Mouse (Mus musculus): Measurements from ENCODE around the gene Pinlyp. TPM values are rescaled to one million over a fixed set of nuclear protein-coding genes. Genes with fewer than 3 reads are reported as not detected.

The Pinlyp gene
- not detected for total RNA-seq (2021)
- long read RNA-seq, experiment 1 = 0 reads
- long read RNA-seq, experiment 2 = 0 reads

DNA sequence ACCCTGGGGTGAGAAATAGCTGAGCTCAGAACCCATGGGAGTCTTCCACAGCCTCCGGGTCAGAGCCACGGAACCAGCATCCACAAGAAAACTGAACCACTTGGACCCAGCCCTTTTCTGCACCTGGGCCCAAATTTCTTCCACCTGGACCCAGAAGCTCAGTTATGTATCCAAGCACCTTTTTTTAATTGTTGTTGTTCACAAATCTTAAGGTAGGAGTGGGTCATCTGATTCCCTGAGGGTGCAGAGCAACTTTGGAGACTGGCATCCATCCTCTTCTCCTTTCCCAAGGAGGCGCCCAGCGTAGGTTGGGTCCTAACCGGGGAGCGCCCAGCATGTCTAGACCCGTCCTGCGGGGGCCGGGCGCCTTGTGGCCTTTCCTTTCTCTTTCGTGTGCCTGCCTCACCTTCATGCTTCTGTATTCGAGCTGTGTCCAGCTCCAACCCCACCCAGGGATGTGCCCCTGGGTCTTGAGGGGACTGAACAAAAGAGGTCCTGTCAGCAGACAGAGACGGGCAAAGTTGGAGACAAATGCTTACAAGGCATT is at the start of gene Pinlyp, which contains the start of gene Xrcc1:
TSS of gene Pinlyp (minus strand) at position 51 of the 547 bp plus-strand sequence.
TSS of gene Xrcc1 (plus strand) at position 222 of the 547 bp plus-strand sequence.
- no peak for DNase-seq

- no peak for DNase-seq
Measured at GRCm38 (mm10) chr7:24595464-24595863, 49.5 kb upstream of the Pinlyp start.

DNA sequence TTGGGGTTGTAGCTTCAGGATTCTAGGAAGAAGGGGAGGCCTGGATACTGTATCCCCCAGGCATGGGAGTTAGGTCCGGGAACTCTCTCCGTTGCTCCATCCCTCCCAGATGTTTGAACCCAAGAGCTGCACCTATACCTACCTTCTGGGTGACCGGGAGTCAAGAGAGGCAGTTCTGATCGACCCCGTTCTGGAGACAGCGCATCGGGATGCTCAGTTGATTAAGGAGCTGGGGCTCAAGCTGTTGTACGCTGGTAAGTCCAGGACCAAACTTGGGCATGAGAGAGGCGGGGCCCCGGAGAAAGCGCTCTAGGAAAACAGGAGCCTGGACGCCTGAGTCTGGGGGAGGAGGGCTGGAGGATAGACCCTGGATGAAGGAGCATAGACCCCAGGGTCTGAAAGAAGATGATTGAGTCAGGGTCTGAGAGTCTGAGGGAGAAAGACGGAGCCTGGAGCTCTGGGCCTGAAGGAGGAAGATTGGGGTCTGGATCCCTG is 48.4 kb upstream of the Pinlyp start:
- no peak for DNase-seq

DNA sequence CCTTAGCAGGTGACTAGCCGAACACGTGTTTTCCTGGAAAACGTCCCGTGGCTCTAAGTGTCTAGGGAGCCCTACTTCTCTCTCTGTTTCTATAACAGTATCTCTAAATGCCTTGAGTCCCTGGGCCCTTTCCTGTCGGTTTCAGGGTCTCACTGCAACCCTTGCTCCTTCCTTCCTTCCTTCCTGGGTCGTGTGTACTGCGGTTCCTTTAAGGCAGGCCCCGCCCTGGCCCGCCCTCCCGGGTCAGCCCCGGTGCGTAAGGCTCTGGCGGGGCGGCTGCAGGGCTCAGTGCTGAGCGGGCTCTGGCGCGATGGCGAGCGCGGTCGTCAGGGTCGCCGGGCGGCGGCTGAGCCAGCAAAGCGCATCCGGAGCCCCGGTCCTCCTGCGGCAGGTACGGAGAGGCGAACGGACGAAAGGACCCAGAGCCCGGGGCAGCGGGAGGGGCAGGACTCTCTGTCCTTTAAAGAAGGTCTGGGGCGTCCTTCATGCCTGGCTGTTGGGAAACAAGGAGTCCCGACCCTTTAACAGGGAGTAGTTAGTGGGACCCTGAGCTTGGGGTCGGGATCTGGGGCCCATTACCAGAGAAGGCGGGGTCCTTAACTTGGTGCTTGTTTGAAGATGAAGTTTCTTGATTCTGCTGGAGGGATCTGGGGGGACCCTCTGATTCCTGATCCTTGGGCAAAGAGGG is 47.8 kb upstream of the Pinlyp start:
- peak; percentile 78 for DNase-seq

- DNase-seq = no peak
Measured at GRCm38 (mm10) chr7:24592781-24593180, 46.9 kb upstream of the Pinlyp start.

DNA sequence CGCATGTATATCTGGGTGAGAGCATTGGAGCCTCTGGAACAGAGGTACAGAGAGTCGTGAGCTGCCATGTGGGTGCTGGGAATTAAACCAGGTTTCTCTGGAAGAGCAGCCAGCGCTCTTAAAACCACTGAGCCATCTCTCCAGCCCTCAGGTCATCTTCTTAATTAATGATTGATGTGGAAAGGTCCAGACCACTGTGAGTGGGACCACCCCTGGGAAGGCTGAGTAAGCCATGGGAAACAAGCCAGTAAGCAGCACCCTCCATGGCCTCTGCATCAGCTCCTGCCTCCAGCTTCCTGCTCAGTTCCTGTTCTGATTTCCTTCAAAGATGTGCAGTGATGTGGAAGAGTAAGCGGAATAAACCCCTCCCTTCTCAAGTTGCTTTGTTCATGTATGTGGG is 46.2 kb upstream of the Pinlyp start:
- no peak for DNase-seq

GRCm38 (mm10) chr7:24591735-24592134 is 45.8 kb upstream of the Pinlyp start:
- no peak for DNase-seq

DNA sequence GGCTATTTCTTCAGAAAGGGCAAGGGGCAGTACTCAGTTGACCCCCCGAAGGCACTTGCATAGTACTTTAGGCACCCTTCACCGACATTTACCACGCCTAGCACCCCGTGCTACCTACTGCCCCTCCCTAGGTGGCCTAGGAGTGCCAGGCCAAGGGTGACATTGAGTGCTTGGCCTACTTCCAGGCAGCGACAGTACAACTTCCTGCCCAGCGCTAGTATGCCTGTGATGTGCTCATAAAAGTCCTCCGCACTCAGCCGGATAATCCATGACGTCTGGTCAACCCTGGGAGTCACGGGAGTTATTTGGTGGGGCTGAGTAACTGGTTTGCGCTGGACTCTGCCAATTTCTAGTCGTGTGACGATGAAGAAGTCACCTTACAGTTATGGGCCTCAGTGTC is 42.4 kb upstream of the Pinlyp start:
- DNase-seq = no peak

DNA sequence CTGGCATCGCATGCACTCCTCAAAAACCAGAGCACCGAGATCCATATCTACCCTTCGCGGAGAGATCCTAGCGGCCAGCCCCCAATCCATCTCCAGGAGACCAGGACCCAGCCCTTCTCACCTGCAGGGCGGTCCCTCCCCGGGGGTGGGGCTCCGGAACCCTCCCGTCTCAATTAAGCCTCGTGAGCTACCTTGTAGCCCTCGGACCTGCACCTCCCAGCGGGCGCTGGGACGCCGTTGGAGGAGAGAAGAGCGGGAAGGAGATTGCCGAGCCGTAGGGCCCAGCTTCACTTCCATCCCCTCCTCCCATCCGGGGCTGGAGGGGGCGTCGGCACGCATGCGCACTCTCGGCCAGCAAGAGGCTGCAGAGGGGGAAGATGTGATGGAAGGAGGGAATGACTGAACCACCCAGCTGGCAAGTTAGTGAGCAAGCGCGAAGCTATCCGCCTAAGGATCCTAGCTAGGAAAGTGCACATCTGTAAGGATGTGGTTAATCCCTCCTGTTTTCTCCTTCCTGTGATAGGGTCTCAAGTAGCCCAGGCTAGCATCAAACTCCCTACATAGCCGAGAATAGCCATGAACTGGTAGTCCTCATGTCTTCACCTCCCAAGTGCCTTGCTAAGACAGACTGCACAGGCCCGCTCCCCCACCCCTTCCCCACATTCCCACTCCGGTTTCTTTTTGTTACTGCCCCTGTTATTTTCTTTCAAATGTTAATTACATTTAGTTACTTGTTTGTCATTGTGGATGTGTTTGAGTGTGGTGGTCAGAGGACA is 41.6 kb upstream of the Pinlyp start, which contains the start of the genes Ethe1 and Zfp575:
TSS of gene Ethe1 (plus strand) at position 214 of the 776 bp plus-strand sequence.
TSS of gene Zfp575 (minus strand) at position 312 of the 776 bp plus-strand sequence.
- DNase-seq = peak; percentile 57

- peak; percentile 36 for DNase-seq
Measured at GRCm38 (mm10) chr7:24586828-24587227, 40.9 kb upstream of the Pinlyp start.

GRCm38 (mm10) chr7:24585995-24586394 is 40.1 kb upstream of the Pinlyp start:
- no peak for DNase-seq

- DNase-seq = no peak
Measured at GRCm38 (mm10) chr7:24584876-24585275, 39.0 kb upstream of the Pinlyp start.

- DNase-seq = no peak
Measured at GRCm38 (mm10) chr7:24577811-24578210, 31.9 kb upstream of the Pinlyp start.

DNA sequence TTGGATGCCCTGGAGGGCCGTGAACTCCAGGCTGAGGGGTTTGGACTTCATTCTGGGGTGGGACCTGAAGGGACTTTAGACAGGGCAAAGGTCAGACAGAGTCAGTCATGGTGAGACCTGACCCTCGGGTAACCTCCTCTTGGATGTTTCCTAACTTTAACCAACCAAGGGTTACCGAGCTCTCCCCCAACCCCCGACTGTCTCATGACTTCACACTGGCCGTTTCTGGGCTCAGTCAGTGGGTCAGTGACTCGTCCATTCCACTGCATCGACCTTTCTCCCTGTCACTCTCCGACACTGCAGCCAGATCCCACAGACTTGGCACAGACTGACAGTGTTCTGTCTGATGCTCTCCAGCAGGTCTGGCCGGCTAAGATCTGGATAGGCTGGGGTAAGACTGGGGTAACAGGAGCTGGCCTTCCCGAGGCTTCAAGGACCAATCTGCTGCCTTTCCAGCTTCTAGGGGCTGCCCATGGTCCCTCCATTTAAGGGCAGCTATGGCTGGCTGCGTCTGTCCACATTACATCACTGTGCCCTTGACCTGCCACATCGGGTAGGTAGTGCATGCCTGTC is 28.4 kb upstream of the Pinlyp start:
- DNase-seq = no peak

DNA sequence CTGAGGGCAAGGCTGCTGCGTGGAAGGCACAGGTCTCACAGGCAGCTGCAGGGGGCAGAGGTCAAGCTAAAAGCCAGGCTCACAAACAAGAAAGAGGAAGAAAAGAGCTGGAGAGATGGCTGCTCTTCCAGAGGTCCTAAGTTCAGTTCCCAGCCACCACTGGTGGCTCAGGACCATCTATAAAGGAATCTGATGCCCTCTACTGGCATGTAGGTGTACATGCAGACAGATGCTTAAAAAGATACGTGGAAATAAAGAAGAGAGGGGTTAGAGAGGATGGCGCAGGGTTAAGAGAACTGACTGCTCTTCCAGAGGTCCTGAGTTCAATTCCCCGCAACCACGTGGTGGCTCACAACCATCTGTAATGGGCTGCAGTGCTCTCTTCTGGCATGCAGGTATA is 26.5 kb upstream of the Pinlyp start:
- DNase-seq = no peak

GRCm38 (mm10) chr7:24571071-24571470 is 25.2 kb upstream of the Pinlyp start:
- DNase-seq = no peak

DNA sequence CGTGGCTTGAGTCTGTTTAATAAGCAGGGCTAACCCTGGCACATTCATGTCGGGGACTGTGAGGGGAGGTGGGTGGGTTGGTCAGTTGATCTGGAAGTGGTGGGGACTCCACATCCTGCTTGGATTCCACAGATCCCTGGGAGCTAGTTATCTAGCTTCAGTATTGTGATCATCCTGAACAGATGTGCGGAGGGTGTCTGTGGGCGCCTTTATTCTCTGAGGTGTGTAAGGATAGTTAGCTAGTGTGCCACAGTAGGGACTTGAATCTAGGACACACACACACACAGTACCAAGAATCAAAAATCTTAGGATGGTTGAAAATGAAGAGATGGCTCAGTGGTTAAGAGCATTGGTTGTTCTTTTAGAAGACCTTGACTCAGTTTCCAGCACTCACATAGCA is 22.6 kb upstream of the Pinlyp start:
- no peak for DNase-seq

DNA sequence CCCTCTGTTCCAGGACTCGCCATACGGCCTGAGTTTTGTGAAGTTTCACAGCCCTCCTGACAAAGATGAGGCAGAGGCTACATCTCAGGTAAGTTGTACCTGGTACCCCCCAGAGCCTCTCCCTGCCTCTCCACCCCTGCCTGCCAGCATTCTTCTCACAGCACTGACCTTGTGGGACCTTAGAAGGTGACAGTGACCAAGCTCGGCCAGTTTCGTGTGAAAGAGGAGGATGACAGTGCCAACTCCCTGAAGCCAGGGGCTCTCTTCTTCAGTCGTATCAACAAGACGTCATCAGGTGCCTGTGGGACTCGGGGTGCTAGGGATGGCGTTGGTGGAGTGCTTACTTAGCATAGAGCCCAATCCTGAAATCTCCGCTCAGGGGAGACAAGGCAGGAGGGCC is 20.3 kb upstream of the Pinlyp start:
- no peak for DNase-seq

- DNase-seq = no peak
Measured at GRCm38 (mm10) chr7:24565627-24566026, 19.7 kb upstream of the Pinlyp start.

GRCm38 (mm10) chr7:24564607-24565265 is 18.8 kb upstream of the Pinlyp start:
- peak; percentile 46 for DNase-seq

DNA sequence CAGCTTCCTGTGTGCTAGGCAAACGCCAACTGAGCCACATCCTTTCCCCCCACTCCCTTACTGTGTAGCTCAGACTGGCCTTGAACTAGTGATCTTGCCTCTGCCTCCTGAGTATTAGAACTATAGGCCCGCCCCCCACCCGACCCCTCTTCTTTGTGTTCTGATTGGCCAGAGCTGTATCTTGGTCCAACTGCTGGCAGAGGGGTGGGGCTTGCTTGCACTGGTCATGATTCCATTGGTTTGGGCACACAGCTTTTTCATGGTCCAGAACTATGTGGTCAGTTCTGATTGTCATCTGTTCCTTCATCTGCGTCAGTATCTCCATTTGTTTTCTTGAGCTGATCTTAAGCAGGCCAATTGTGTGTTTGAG is 17.9 kb upstream of the Pinlyp start:
- DNase-seq = no peak
